Mouse (Mus musculus) B cell, adult (primary cell): ENCODE results near the gene Kcnj2. TPM values are rescaled to one million over a fixed set of nuclear protein-coding genes. Genes with fewer than 3 reads are reported as not detected.

ENCODE experiments used
- total RNA-seq: library from RNA; stranded (reverse); gene quantifications from 4 replicates; pipeline ENCODE4 v1.2.4, GENCODE M21; 2023; ENCODE audit not compliant: inconsistent age

Gene Kcnj2
- total RNA-seq, result 0.09 to 0.12 TPM (median 0.10 TPM) in 3 of 4 replicates, not detected in the other

GRCm38 (mm10) chr11:111065635-111066298 is at the start of gene Kcnj2:
TSS of gene Kcnj2 (plus strand) at chr11:111066164.

Other genes starting within 250 kb of the Kcnj2 start
- gene Kcnj16, start 98.1 kb upstream of the Kcnj2 start, total RNA-seq, result 1.1 to 4.9 TPM (median 1.9 TPM) in 4 replicates